Mouse (Mus musculus) liver, adult 2 months (tissue): ENCODE data around the gene Srsf7. TPM values are rescaled to one million over a fixed set of nuclear protein-coding genes. Genes with fewer than 3 reads are reported as not detected.
A peak's percentile ranks its signal among the peaks of the same experiment; 100 is the strongest.
"Not testable (repeated sequence)": the region's sequence is repeated elsewhere in the genome, so short reads cannot be mapped to it uniquely, and the experiment has no call there.

Experiments used
- DNase-seq: peaks from one replicate; pipeline ENCODE4 v3.0.0-alpha.2; 2011; ENCODE audit warnings: low read depth, low spot score; ENCODE audit errors: extremely low read depth
- H3K27ac ChIP-seq: fragments of 200-500 bp; replicated peaks from 2 replicates; pipeline ENCODE4 v1.5.1; 2012; ENCODE audit warnings: low read depth, mild to moderate bottlenecking, control low read depth, inconsistent platforms, low read length; ENCODE audit not compliant: insufficient read depth
- H3K27me3 ChIP-seq: fragments of 200-500 bp; 2 replicates; pipeline ENCODE4 v1.6.1; 2012; ENCODE audit warnings: mild to moderate bottlenecking, moderate library complexity, low read length, inconsistent platforms; ENCODE audit not compliant: control insufficient read depth, insufficient read depth
- H3K36me3 ChIP-seq: fragments of 200-500 bp; 2 replicates; pipeline ENCODE4 v1.6.1; 2012; ENCODE audit warnings: low read length, inconsistent platforms; ENCODE audit not compliant: control insufficient read depth, insufficient read depth
- H3K4me1 ChIP-seq: fragments of 200-500 bp; 2 replicates; pipeline ENCODE4 v1.6.1; 2011; ENCODE audit warnings: low read length; ENCODE audit not compliant: control insufficient read depth, insufficient read depth
- H3K4me3 ChIP-seq: fragments of 200-500 bp; 2 replicates; pipeline ENCODE4 v1.5.1; 2011; ENCODE audit warnings: low read depth, mild to moderate bottlenecking, control low read depth, low read length, moderate library complexity; ENCODE audit not compliant: insufficient read depth
- H3K79me2 ChIP-seq: fragments of 200-500 bp; 2 replicates; pipeline ENCODE4 v1.6.1; 2012; ENCODE audit warnings: inconsistent platforms, mild to moderate bottlenecking, low read length, moderate library complexity; ENCODE audit not compliant: control insufficient read depth, insufficient read depth
- H3K9ac ChIP-seq: fragments of 200-500 bp; 2 replicates; pipeline ENCODE4 v1.6.1; 2012; ENCODE audit warnings: low read depth, mild to moderate bottlenecking, control low read depth, inconsistent platforms, low read length
- CTCF ChIP-seq: fragments of 200-500 bp; IDR thresholded peaks from 2 replicates; pipeline ENCODE4 v1.5.1; 2011; ENCODE audit warnings: low read depth, low read length, control low read depth
- POLR2A ChIP-seq: fragments of 200-500 bp; IDR thresholded peaks from 2 replicates; pipeline ENCODE4 v1.6.1; 2011; ENCODE audit warnings: low read length, control low read depth; ENCODE audit not compliant: insufficient read depth; ENCODE audit errors: extremely low read depth
- WGBS: fragments of 180-500 bp; shearing (Covaris S2); methylation state at CpG from one replicate; pipeline ENCODE4 v1.1.7; 2018; 5-methylcytosine and 5-hydroxymethylcytosine counted together
- polyA plus RNA-seq: library from polyadenylated mRNA; depleted of rRNA; stranded (reverse); fragments of >200 nt; gene quantifications from 2 replicates; pipeline ENCODE4 v1.2.3, GENCODE M21; 2012
- total RNA-seq: library from RNA; depleted of rRNA; stranded (reverse); fragments of >200 nt; gene quantifications from 2 replicates; pipeline ENCODE4 v1.2.3, GENCODE M21; 2014

The Srsf7 gene
- total and polyA plus RNA-seq, 2 experiments = 20.5 to 20.6 TPM

- peak; percentile 43 for TF ChIP-seq CTCF
- no peak for TF ChIP-seq POLR2A
- Histone ChIP-seq H3K79me2 (no peaks in the 10 kb centered on the region), H3K36me3 (no peaks in the 10 kb centered on the region), H3K9ac (no peak overlapping the region), H3K27ac (no peak overlapping the region), H3K27me3 (no peaks in the 10 kb centered on the region), H3K4me3 (no peak overlapping the region), H3K4me1 (no peaks in the 10 kb centered on the region)
- 50% methylated on average over 5 of the region's 5 CpGs for WGBS
- DNase-seq = peak; percentile 45
These were observed 14.0 kb downstream of the Srsf7 start for GRCm38 (mm10) chr17:80193075-80193474.

- H3K36me3 ChIP-seq = peaks cover 16% of the 10 kb centered on the region; the same call in 1 of the 2 replicates
- H3K4me3 ChIP-seq = no peak overlapping the region
- H3K27me3 ChIP-seq = no peaks in the 10 kb centered on the region
- no peaks in the 10 kb centered on the region for H3K4me1 ChIP-seq
- DNase-seq = no peak
- no peak overlapping the region for H3K27ac ChIP-seq
- TF ChIP-seq CTCF (no peak), POLR2A (no peak)
- 89% methylated on average over 10 of the region's 10 CpGs for WGBS
- H3K9ac ChIP-seq = no peak overlapping the region
- no peaks in the 10 kb centered on the region for H3K79me2 ChIP-seq
These were observed 23.5 kb downstream of the Srsf7 start for GRCm38 (mm10) chr17:80183615-80184014.

GRCm38 (mm10) chr17:80180468-80180867 is 26.6 kb downstream of the Srsf7 start:
- Histone ChIP-seq H3K36me3 (peaks cover 16% of the 10 kb centered on the region; the same call in 1 of the 2 replicates), H3K79me2 (no peaks in the 10 kb centered on the region), H3K4me3 (no peak overlapping the region), H3K4me1 (no peaks in the 10 kb centered on the region), H3K9ac (no peak overlapping the region), H3K27me3 (no peaks in the 10 kb centered on the region), H3K27ac (no peak overlapping the region)
- no peak for DNase-seq
- TF ChIP-seq CTCF = no peak
- no peak for TF ChIP-seq POLR2A

- H3K4me1 ChIP-seq = no peaks in the 10 kb centered on the region
- no peak overlapping the region for H3K27ac ChIP-seq
- TF ChIP-seq CTCF (peak; percentile 97), POLR2A (no peak)
- WGBS = 4% methylated on average over 6 of the region's 6 CpGs
- no peaks in the 10 kb centered on the region for H3K79me2 ChIP-seq
- no peaks in the 10 kb centered on the region for H3K27me3 ChIP-seq
- no peak overlapping the region; the same call in 1 of the 2 replicates for H3K4me3 ChIP-seq
- no peak overlapping the region for H3K9ac ChIP-seq
- peaks cover 16% of the 10 kb centered on the region; the same call in 1 of the 2 replicates for H3K36me3 ChIP-seq
- peak; percentile 70 for DNase-seq
These were observed 27.1 kb downstream of the Srsf7 start for GRCm38 (mm10) chr17:80179959-80180358.

- peaks cover 16% of the 10 kb centered on the region; the same call in 1 of the 2 replicates for H3K36me3 ChIP-seq
- H3K4me3 ChIP-seq = not testable (repeated sequence)
- 96% methylated on average over 3 of the region's 3 CpGs for WGBS
These were observed 28.3 kb downstream of the Srsf7 start for GRCm38 (mm10) chr17:80178846-80179245.

GRCm38 (mm10) chr17:80175966-80176365 is 31.1 kb downstream of the Srsf7 start:
- no peaks in the 10 kb centered on the region for H3K27me3 ChIP-seq
- no peak overlapping the region for H3K27ac ChIP-seq
- H3K4me1 ChIP-seq = peaks cover 7% of the 10 kb centered on the region; the same call in 1 of the 2 replicates
- H3K36me3 ChIP-seq = no peaks in the 10 kb centered on the region
- no peak overlapping the region for H3K9ac ChIP-seq
- no peak for TF ChIP-seq POLR2A
- no peak for TF ChIP-seq CTCF
- WGBS = 82% methylated on average over 3 of the region's 3 CpGs
- H3K4me3 ChIP-seq = no peak overlapping the region
- DNase-seq = no peak
- H3K79me2 ChIP-seq = peaks cover 3% of the 10 kb centered on the region; the same call in 1 of the 2 replicates

More at GRCm38 (mm10) chr17:80178846-80179245, 28.3 kb downstream of the Srsf7 start:
- not testable (repeated sequence) for H3K9ac ChIP-seq, H3K79me2 ChIP-seq, DNase-seq, H3K4me1 ChIP-seq, H3K27me3 ChIP-seq, H3K27ac ChIP-seq

GRCm38 (mm10) chr17:80175386-80175739 is 31.7 kb downstream of the Srsf7 start:
- no peak for DNase-seq
- no peak overlapping the region for H3K4me3 ChIP-seq
- WGBS = 79% methylated on average over 4 of the region's 4 CpGs
- TF ChIP-seq CTCF (no peak), POLR2A (no peak)
- no peaks in the 10 kb centered on the region for H3K27me3 ChIP-seq
- peaks cover 3% of the 10 kb centered on the region; the same call in 1 of the 2 replicates for H3K79me2 ChIP-seq
- no peak overlapping the region for H3K9ac ChIP-seq
- no peaks in the 10 kb centered on the region for H3K36me3 ChIP-seq
- H3K4me1 ChIP-seq = peaks cover 11% of the 10 kb centered on the region; the same call in 1 of the 2 replicates
- H3K27ac ChIP-seq = no peak overlapping the region
